Mouse (Mus musculus) stomach, embryonic 14.5 days (tissue): ENCODE measurements at regions not wholly inside any gene's neighbourhood (a gene's known extent, or its start where the extent isn't known, plus 50 kb on each side); places are given as distances from the start of the nearest gene placed in this dataset.
"Not testable (repeated sequence)": the region's sequence is repeated elsewhere in the genome, so short reads cannot be mapped to it uniquely, and the experiment has no call there.

Source experiments
- ATAC-seq: fragments of 200-750 bp; cut with Nextera tagmentation; 2 replicates; pipeline ENCODE4 v1.8.0; 2017; ENCODE audit warnings: low read depth, moderate TSS enrichment; ENCODE audit not compliant: insufficient number of reproducible peaks, insufficient read depth, low FRiP score
- H3K27ac ChIP-seq: fragments of 300-500 bp; sonication (generic); 2 replicates; pipeline ENCODE4 v1.5.1; 2014; ENCODE audit warnings: mild to moderate bottlenecking, low read length, moderate library complexity, mixed read lengths
- H3K27me3 ChIP-seq: fragments of 300-500 bp; sonication (generic); 2 replicates; pipeline ENCODE4 v1.6.1; 2014; ENCODE audit warnings: low read length, control low read depth, mixed read lengths; ENCODE audit not compliant: control insufficient read depth, insufficient read depth
- H3K36me3 ChIP-seq: fragments of 300-500 bp; sonication (generic); 2 replicates; pipeline ENCODE4 v1.6.1; 2014; ENCODE audit warnings: mild to moderate bottlenecking, control low read depth, low read length, moderate library complexity, mixed read lengths; ENCODE audit not compliant: control insufficient read depth, insufficient read depth
- H3K4me1 ChIP-seq: fragments of 300-500 bp; sonication (generic); 2 replicates; pipeline ENCODE4 v1.6.1; 2014; ENCODE audit warnings: low read length, control low read depth, mixed read lengths; ENCODE audit not compliant: control insufficient read depth, insufficient read depth
- H3K4me2 ChIP-seq: fragments of 300-500 bp; sonication (generic); replicated peaks from 2 replicates; pipeline ENCODE4 v1.6.1; 2014; ENCODE audit warnings: low read depth, low read length, control low read depth
- H3K4me3 ChIP-seq: fragments of 300-500 bp; sonication (generic); 2 replicates; pipeline ENCODE4 v1.5.1; 2014; ENCODE audit warnings: low read depth, low read length, control low read depth
- H3K9ac ChIP-seq: fragments of 300-500 bp; sonication (generic); replicated peaks from 2 replicates; pipeline ENCODE4 v1.6.1; 2014; ENCODE audit warnings: low read depth, mild to moderate bottlenecking, control low read depth, low read length, moderate library complexity, mixed read lengths
- H3K9me3 ChIP-seq: fragments of 300-500 bp; sonication (generic); 2 replicates; pipeline ENCODE4 v1.6.1; 2016; ENCODE audit warnings: low read depth, low read length, control low read depth; ENCODE audit not compliant: control insufficient read depth
- WGBS: fragments of 180-500 bp; shearing (Covaris S2); extraction: QIAGEN DNeasy Blood & Tissue Kit; methylation state at CpG from one replicate; pipeline ENCODE4 v1.1.7; 2014; 5-methylcytosine and 5-hydroxymethylcytosine counted together

DNA sequence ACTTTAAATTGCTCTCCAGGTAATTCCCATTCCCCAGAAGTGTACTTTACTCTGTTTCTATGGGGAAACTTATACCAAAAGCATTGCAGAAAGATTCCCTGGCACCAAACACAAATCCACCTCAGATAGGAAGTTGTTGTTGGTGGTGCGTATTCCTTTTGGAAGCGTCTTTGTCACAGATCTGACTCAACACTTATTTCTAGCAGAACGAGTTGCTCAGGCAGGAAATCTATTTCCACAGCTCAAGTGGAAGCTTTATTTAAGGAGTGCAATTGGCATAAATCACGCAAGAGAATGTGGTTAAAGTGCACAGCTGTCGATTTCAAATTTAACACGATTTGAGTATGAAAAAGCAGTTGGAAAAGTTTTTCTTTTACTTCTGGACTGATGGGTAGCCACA is 436.9 kb upstream of the Ghitm start:
- no peaks in the 10 kb centered on the region for H3K27me3 ChIP-seq
- no peaks in the 10 kb centered on the region for H3K36me3 ChIP-seq

DNA sequence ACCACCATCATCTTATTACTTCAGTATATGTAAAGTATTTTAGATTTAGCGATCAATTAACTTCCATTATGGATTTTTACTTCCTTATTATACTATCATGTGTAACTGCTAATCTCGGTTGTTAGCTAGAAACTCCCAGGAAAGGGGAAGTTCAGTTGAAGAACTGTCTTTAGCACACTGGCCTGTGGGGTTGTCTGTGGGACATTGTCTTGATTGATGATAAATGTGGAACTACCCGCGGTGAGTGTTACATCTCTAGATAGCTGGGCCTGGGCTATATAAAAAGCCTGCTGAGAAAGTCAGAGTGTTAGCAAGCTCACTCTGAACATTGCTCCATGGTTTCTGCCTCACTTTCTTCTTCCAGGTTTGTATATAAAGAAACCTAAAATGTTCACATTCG is 423.2 kb upstream of the Ghitm start:
- Histone ChIP-seq H3K4me2 (no peak overlapping the region), H3K27ac (no peak overlapping the region), H3K36me3 (no peaks in the 10 kb centered on the region), H3K27me3 (no peaks in the 10 kb centered on the region), H3K9ac (no peak overlapping the region), H3K4me1 (no peaks in the 10 kb centered on the region), H3K9me3 (no peaks in the 10 kb centered on the region), H3K4me3 (no peak overlapping the region)
- ATAC-seq, result no peak
- WGBS, result 72% methylated on average over 5 of the region's 5 CpGs

More for the DNA sequence above, 436.9 kb upstream of the Ghitm start:
- H3K9me3 ChIP-seq, result no peaks in the 10 kb centered on the region
- H3K4me2 ChIP-seq, result no peak overlapping the region
- no peak for ATAC-seq
- no peak overlapping the region for H3K27ac ChIP-seq
- no peaks in the 10 kb centered on the region for H3K4me1 ChIP-seq
- no peak overlapping the region for H3K9ac ChIP-seq
- H3K4me3 ChIP-seq, result no peak overlapping the region
- 61% methylated on average over 6 of the region's 6 CpGs for WGBS

DNA sequence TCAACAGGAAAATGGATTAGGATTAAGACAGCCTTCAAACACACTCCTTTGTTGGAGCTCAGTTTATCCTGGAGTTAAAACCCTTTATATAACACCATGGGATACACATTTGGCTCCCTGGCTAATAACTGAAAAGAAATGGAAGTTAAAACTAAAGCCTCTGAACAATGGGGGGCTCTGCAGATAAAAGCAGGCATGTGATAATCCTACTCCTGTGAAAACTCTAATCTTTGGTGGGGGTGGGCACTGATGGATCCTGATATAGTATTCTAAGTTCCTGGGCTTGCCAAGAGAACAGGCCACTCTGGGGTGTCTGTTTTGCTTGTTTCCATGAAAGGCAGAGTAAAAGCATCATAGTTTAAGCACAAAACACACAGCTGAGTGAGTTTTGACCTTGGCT is 388.5 kb upstream of the Ghitm start:
- H3K9me3 ChIP-seq, result no peaks in the 10 kb centered on the region
- H3K9ac ChIP-seq, result no peak overlapping the region
- no peak for ATAC-seq
- H3K4me1 ChIP-seq, result no peaks in the 10 kb centered on the region
- H3K27ac ChIP-seq, result no peak overlapping the region
- no peaks in the 10 kb centered on the region for H3K36me3 ChIP-seq
- H3K4me2 ChIP-seq, result no peak overlapping the region
- H3K4me3 ChIP-seq, result no peak overlapping the region
- H3K27me3 ChIP-seq, result no peaks in the 10 kb centered on the region

GRCm38 (mm10) chr14:37520631-37521030 is 385.6 kb upstream of the Ghitm start:
- ATAC-seq, H3K4me1 ChIP-seq, H3K4me2 ChIP-seq, H3K36me3 ChIP-seq, H3K9ac ChIP-seq, H3K27me3 ChIP-seq, H3K27ac ChIP-seq, H3K9me3 ChIP-seq, H3K4me3 ChIP-seq: not testable (repeated sequence)
- 80% methylated on average over 3 of the region's 3 CpGs for WGBS

- Histone ChIP-seq H3K9me3 (no peaks in the 10 kb centered on the region), H3K4me2 (no peak overlapping the region), H3K9ac (no peak overlapping the region), H3K4me3 (no peak overlapping the region), H3K27me3 (no peaks in the 10 kb centered on the region), H3K27ac (no peak overlapping the region), H3K4me1 (no peaks in the 10 kb centered on the region), H3K36me3 (no peaks in the 10 kb centered on the region)
- 57% methylated on average over 5 of the region's 5 CpGs for WGBS
- no peak for ATAC-seq
Observed at GRCm38 (mm10) chr14:37505314-37505713, 370.2 kb upstream of the Ghitm start.

DNA sequence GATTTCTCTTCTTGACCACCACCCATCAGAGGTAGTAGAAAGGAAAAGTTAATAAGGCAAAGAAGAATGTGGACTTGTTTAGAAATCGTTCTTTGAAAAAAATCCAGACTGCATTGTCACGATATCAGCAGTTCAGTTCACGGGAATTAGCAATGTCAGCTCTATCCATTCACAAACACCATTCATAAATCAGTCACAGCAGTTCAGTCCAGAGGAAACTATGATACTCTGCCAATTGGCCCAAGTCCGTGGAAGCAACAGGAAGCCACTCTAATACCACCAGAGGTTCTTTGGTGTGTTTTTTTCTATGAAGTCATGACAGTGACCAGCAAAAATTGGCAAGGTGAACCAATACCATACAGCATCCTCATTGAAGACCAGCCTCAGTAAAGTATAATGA is 355.6 kb upstream of the Ghitm start:
- no peaks in the 10 kb centered on the region for H3K36me3 ChIP-seq
- H3K27me3 ChIP-seq, result no peaks in the 10 kb centered on the region
- H3K27ac ChIP-seq, result no peak overlapping the region
- no peak for ATAC-seq
- H3K4me2 ChIP-seq, result no peak overlapping the region
- no peak overlapping the region for H3K4me3 ChIP-seq
- 84% methylated on average over 4 of the region's 4 CpGs for WGBS
- H3K9ac ChIP-seq, result no peak overlapping the region
- no peaks in the 10 kb centered on the region for H3K4me1 ChIP-seq
- no peaks in the 10 kb centered on the region for H3K9me3 ChIP-seq

GRCm38 (mm10) chr14:37485292-37485691 is 350.2 kb upstream of the Ghitm start:
- Histone ChIP-seq H3K4me1 (no peaks in the 10 kb centered on the region), H3K4me3 (no peak overlapping the region), H3K9me3 (no peaks in the 10 kb centered on the region), H3K36me3 (no peaks in the 10 kb centered on the region), H3K4me2 (no peak overlapping the region), H3K27ac (no peak overlapping the region), H3K27me3 (no peaks in the 10 kb centered on the region), H3K9ac (no peak overlapping the region)
- ATAC-seq, result no peak
- 88% methylated on average over 8 of the region's 8 CpGs for WGBS

- Histone ChIP-seq H3K9ac (no peak overlapping the region), H3K4me3 (no peak overlapping the region), H3K36me3 (no peaks in the 10 kb centered on the region), H3K9me3 (no peaks in the 10 kb centered on the region), H3K27me3 (no peaks in the 10 kb centered on the region), H3K4me1 (no peaks in the 10 kb centered on the region), H3K4me2 (no peak overlapping the region), H3K27ac (no peak overlapping the region)
- ATAC-seq, result no peak
Observed at GRCm38 (mm10) chr14:37477599-37477998, 342.5 kb upstream of the Ghitm start.

- H3K4me3 ChIP-seq, result no peak overlapping the region
- no peak for ATAC-seq
- H3K27ac ChIP-seq, result no peak overlapping the region
- no peaks in the 10 kb centered on the region for H3K9me3 ChIP-seq
- WGBS, result 68% methylated on average over 2 of the region's 2 CpGs
- no peak overlapping the region for H3K9ac ChIP-seq
- no peaks in the 10 kb centered on the region for H3K4me1 ChIP-seq
- no peaks in the 10 kb centered on the region for H3K27me3 ChIP-seq
- no peak overlapping the region for H3K4me2 ChIP-seq
- H3K36me3 ChIP-seq, result no peaks in the 10 kb centered on the region
Observed at GRCm38 (mm10) chr14:37468711-37469110, 333.6 kb upstream of the Ghitm start.
